Mouse (Mus musculus) CD4-positive, CD25-positive, alpha-beta regulatory T cell, adult 4 months (primary cell): ENCODE results near the gene Mrgpra3. TPM values are rescaled to one million over a fixed set of nuclear protein-coding genes. Genes with fewer than 3 reads are reported as not detected.

ENCODE experiments used
- ATAC-seq: one replicate; pipeline ENCODE4 v1.8.0; 2017
- polyA plus RNA-seq, 2 experiments: library from polyadenylated mRNA; unstranded; fragments of 100-300 nt; shearing (Covaris generic); gene quantifications; one replicate each; pipeline ENCODE4 v1.2.1; 2017

The Mrgpra3 gene
- not detected for polyA plus RNA-seq

GRCm38 (mm10) chr7:47601272-47601671 lies at the start of gene Mrgpra3:
TSS of gene Mrgpra3 (minus strand) at chr7:47601372.
- no peak for ATAC-seq

Other genes with a start within 250 kb of the Mrgpra3 start
- not detected for gene Mrgpra1, start 247.1 kb downstream of the Mrgpra3 start, polyA plus RNA-seq
- under 1 TPM in 1 of 2 experiments, not detected in 1; 0.43 TPM for gene Mrgpra2a, start 149.2 kb downstream of the Mrgpra3 start, polyA plus RNA-seq
- not detected for gene Mrgpra2b, start 72.5 kb downstream of the Mrgpra3 start, polyA plus RNA-seq